Mouse (Mus musculus) megakaryocyte, embryonic 14.5 days (primary cell): ENCODE data around the gene Shc3.

Experiments
- FLI1 ChIP-seq: IDR thresholded peaks from 2 replicates; pipeline ENCODE4 v1.6.1; 2012; ENCODE audit warnings: low read length, inconsistent platforms, mixed read lengths
- GATA1 ChIP-seq: IDR thresholded peaks from 3 replicates; pipeline ENCODE4 v1.6.1; 2012; ENCODE audit warnings: mixed read lengths, low read length, inconsistent platforms, borderline replicate concordance

- TF ChIP-seq GATA1: no peak
- TF ChIP-seq FLI1: no peak
Measured at GRCm38 (mm10) chr13:51524316-51524715, 44.9 kb downstream of the Shc3 start.
